Mouse (Mus musculus) erythroblast, embryonic 14.5 days (primary cell): ENCODE measurements at regions not wholly inside any gene's neighbourhood (a gene's known extent, or its start where the extent isn't known, plus 50 kb on each side); places are given as distances from the start of the nearest gene placed in this dataset.

Source experiments
- GATA1 ChIP-seq: IDR thresholded peaks from 2 replicates; pipeline ENCODE4 v1.6.1; 2012; ENCODE audit warnings: low read length, inconsistent platforms, mixed read lengths
- TAL1 ChIP-seq: IDR thresholded peaks from 3 replicates; pipeline ENCODE4 v1.6.1; 2012; ENCODE audit warnings: low read length, inconsistent platforms, mixed read lengths

- TF ChIP-seq GATA1 (no peak), TAL1 (no peak)
Measured at GRCm38 (mm10) chr1:77315347-77315746, 199.5 kb downstream of the Epha4 start.
